Mouse (Mus musculus) c-Kit-positive CD71-positive TER-119-negative erythroid progenitor cells, embryonic 14.5 days (primary cell): ENCODE measurements around the gene Morn1.

Source experiments
- DNase-seq: peaks from one replicate; pipeline ENCODE4 v3.0.0-alpha.2; 2013; ENCODE audit warnings: low read depth

The Morn1 gene

DNA sequence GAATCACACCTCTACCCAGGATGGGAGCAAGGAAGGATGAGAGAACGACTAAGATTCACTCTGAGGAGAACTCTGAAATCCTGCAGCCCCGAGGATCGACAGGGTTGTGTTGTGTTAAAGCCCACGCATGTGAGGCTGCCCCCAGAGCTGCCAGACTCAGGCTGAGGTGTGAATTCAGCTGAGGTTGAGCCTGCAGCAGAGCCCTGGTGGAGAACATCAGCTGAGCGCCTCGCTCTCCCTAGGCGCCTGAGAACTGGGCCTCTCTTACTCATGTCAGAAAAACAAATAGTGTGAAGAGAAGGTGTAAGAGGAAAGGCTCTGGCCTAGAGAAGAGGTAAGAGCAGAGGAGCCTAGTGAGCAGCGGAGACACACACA, 72.2 kb downstream of the Morn1 start:
- DNase-seq = no peak

DNA sequence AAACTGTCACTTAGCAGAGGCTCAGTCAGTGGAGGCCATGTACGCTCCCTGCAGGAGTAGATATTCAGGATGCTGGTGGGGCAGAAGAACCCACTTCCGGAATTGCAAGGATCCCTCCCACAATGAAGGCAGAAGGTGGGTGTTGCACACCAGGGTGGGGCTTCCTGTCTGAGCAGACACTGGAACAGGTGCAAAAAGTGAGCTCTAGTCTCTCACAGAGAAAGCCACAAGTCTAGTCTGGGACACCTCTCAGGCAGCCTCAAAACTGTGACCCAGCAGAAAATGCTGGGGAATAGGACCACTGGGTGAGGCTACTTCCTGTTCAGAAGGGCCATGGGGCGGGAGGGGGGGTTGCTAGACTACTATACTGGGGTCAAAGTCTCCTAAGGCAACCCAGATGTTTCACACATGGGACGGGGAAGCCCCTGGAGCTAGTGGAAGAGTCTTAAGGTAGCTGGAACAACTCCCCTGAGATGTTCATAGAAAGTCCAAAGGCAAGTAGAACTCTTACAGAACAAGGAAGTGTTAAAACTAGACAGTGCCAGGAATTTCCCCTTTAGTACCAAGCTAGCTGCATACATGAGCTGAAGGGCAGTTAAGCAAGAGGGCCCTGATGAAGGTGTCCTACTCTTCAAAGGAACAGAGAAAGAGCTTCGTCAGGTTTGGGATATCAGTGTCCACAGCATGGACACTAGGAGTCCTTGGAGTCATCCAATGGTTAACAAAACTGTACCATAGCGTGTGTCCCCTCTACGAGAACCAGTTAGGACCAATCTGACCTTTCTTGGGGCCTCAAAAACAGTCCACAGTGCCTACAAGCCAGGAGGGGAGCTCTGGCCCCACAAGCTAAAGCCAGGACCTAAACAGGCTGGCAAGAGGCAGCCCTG, 76.3 kb downstream of the Morn1 start:
- DNase-seq = no peak

DNA sequence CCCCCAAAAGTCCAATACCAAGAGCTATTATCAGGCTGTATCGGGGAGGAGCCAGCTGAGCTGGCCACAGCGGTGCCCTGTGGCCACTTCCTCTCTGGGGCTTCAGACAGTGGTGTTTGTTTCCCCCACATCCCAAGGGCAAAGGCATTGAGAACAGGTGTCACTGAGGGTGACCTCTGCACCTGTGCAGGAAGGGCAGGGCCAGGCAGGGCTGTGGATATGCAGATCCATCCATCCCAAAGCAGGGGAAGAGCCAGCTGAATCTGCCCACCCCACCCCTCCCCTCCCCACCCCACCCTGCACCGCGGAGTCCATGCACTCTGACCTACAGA, 76.9 kb downstream of the Morn1 start:
- DNase-seq = no peak

DNA sequence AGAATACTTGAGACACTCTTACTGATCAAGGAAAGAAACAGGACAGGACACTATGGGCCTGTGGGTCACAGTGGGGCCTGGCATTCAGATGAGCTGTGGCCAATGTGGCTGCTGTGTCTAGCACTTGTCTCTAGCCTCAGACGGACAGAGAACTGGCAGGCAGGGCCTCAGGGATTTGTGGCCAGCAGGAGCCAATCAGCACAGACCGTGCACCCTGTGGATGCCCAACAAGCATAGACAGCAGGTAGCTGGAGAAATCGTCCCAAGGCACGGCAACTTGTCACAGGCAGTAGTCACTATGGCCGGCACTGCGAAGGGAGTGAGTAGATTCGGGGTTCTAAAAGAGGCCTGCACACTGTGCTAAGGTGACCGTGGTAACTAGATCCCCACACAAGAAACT, 77.3 kb downstream of the Morn1 start:
- no peak for DNase-seq

DNA sequence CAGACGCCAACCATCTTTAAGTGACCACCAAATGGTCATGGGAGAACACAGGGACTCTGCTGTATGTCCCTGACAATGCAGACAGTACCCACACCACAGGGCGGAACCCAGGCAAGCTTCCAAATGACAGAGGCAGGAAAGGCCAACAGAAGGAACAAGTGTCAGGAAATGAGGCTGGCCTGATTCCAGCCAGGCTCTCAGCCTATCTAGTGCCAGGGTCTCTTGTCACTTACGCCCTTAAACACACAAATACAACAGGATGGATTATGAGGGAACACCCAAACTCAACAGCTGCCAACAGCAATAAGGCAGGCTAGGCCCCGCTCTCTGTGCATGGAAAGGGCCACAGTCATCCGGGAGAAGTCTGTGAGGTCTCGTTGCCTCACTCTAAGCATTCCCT, 78.2 kb downstream of the Morn1 start:
- no peak for DNase-seq

DNA sequence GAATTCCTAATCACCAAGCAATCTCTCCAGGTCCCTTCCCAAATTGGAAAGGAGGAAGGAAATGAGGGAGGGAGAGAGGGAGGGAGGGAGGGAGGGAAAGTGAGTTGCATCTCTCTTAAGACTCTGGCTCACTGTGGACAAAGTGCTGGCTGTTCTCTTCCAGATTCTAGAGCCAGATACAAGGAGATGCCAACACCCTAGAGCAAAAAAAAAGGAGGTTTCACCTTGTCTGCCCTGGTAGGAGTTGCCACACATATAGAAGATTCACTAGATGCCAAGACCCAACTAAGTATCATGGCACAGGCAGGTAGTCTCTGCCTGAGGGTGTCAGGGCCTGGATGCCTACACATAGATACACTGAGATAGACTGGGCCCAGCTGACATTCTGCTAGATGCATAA, 79.5 kb downstream of the Morn1 start:
- no peak for DNase-seq

DNA sequence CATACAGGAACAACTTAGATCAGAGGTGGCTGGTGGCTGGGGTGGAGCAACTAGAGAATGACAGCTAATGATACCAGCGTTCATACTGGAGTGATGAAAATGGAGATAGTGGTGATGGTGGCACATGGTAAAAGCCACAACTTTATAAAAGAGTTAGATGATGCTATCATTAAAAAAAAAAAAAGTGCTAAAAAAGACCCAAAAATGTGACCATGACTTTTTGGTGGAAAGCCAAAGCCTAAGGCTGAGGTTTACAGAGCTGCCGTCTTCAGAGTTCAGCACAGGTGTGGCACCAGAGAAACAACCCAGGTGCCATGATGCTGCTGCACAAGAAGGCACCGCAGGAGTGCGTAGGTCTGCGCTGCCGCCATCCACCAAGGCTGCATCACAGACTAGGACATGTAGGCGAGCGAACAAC, 82.5 kb downstream of the Morn1 start:
- no peak for DNase-seq

DNA sequence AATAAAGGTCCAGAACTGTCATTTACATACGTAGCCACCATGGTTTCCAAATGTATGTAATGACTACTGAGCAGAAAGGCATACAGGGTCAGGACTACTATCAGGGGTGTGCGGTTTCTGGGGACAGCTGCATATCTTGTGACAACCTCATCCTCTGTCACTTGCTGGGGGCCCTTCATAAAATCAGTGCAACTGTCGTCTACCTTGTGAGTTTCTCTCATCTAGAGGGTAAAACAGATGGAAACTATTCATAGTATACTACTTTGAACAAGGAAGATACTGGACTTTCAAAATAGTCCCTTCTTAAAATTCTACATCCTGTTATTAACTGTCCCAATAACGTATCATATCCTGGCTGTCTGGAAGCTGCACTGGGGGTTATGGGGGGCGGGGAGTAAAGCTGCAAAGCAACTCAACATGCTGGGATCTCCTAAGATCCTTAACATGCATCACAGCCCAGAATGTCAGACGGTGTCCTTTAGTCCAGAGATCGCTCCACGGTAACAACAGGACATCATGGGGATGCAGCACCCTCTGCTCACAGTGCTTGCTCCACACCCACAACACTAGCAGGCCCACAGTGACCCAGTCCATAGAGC, 84.3 kb downstream of the Morn1 start:
- no peak for DNase-seq

DNA sequence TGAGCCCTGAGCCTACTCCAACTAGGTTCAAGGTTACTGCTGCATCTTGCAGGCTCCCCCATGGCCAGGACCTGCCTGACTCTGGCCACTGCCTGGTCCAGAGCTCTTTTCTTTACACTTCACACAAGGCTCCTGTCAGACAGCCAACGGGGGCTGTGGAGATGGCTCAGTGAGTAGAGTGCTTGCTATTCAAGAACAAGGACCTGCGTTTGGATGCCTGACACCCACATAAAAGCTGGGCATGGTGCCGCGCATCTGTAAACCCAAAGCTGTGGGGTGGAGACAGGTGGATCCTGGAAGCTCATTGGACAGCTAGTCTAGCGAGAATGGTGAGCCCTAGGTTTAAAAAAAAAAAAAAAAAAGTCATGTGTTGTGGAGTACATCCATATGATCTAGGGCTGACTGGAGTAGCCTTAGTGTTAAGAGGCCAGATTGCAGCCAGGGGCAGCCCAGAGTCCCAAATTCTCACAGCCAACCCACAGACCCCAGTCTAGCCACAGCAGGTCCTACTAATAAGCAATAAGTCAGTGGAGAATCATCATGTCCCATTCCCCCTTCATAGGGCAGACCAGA, 85.7 kb downstream of the Morn1 start:
- no peak for DNase-seq

DNA sequence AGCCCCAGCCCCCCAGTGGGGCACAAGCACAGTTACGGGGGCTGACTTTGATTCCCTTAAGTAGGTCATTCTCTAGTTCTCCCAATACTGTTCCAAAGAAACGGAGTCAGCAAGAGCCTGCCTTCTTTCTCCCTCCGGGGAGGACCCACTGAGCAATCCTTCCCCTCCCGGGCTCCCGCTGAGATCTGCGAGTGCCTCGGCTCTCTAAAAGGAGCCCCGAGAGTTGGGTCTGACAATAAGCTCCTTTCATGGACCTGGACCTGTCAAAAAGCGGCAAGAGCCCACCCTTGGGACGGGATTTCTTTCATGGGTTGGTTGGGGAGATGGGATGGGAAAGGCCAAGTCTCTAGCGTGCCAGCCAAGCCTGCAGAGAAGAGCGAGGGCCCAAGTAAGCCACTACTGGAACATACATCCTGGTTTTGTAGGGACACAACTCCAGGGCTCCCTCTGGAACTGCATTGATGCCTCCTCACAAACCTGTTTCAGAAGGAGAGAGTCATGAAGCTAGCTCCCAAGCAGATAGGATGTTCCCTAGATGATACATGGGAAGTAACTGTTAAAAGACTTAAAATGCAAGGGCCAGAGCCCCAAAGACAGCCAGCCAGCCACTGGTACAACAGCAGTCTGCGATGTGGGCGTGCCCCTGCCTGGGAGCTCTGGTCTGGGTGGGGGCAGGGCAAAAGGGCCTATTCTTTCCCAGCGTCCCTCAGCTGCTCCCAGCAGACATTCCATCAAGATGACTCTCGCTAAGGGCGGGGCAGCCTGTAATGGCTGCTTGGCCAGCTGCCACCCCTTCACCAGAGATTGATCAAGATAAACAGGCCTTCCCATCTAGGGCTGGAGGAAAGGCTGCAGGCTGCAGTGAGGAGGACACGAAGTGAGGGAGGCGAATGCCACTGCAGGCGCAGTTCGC, 86.8 kb downstream of the Morn1 start:
- peak; percentile 23 for DNase-seq

DNA sequence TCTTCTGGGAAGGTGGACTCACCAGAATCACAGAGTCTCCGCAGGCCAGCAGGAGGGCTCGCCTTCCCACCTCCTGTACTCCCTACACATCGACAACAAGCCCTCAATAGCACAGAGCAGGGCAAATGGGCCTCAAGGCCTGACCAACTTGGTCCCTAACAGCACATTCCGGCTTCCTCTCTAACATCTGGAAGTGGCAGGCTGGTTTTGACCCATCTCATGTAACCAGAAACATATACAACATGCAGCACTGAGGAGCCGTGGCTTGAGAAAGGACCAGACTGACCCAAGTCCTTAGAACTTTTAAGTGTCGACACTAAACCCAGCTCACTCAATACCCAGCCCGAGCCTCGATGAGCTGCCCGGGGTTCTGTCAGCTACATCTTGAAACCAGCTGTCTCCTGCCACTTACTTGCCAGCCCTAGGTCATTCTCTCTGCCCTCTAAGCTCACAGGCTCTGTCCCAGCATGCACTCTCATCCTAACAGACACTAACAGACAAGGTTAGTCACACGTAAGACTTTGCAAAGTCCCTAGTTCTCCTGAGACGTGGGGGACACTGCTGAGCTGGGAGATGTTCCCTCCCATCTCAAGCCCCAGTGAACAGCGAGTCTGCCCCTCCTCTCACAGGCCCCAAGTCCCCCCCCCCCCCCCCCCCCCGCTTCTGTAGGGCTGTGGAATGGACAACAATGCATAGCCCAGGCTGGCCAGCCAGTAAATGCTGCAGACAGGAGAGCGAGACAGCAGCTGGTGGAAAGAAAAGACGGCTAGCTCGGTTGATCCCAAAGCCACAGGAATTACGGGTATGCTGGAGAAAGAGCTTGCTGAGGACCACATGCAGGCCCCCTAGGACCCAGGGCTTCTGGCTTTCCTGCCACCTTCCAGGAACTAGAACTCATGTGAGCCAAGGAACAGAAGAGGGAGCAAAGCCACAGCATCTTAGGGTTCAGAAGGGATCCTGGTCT, 87.7 kb downstream of the Morn1 start:
- DNase-seq = no peak

DNA sequence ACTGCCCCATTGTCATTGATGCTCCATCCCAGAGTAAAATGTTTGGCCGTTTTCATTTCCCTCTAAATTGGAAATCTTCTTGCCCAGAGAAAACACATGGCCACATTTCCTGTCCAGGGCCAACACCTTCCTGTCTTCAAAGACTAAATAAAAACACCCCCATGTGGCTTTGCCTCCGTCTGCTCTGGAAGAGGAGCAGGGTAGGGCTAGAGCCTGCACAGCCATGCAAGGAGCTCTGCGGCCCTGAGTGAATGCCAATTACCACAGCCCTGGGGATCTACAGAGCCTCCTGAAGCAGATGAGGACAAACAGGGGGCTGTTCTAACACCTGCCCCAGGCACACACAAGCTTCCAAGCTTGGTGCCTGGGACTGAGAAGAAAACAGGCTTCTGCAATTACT, 89.8 kb downstream of the Morn1 start:
- no peak for DNase-seq

DNA sequence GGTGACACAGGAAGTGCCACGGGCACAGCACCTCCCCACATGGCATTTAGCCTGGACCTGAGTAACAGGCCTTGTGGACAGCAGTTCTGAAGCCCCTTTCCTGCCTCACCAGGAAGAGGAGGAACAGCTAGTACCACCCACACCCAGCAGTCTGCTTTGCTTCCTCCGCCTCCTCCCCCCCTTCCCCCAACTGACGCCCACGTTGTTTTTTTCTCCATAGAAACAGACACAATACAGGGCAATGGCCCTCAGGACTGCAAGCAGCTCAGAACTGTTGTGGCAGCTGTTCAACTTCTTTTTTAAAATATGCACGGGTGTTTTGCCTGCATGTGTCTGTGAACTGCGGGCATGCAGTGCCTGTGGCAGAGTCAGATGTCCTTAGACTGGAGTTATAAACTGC, 91.9 kb downstream of the Morn1 start:
- DNase-seq = no peak

DNA sequence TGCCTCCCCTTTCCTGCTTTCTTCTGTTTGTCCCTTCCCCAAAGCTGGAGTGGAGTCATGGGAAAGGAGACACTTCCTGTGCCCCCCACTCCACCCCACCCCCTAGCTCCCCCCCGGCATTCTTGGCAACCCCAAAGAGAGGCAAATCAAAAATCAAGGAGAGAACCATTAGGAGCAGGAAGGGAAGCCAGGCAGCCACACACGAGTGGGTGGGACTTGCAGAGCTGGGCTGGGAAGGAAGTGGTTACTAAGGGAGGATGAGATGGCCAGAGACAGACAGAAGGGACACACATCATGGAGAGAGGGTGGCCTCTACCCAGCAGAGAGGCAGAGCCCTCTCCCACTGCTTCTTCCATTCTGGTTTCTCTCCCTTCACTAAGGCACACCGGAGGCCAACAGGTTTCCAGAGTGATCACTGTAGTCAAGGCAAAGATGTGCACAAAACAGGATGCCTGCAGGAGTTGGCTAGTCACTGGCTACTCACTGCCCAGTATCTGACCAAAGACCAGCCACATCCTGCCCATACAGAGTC, 92.7 kb downstream of the Morn1 start:
- no peak for DNase-seq

DNA sequence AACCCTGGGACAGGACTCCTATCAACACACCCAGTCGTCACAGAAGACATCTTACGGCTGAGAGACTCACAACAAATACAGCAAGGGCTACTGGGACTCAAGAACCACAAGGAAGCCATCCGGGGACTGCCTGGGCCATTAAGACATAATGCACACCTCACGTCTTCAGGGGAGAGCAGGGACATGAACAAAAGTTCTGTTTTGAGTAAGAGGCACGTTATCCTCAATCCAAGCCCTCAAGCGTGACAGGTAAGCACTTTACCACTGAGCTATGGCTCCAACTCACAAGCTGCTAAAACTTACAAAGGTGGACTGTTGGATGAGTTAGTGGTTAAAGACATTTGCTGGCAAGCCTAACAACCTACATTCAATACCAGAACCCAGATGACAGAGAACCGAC, 96.8 kb downstream of the Morn1 start:
- DNase-seq = no peak

DNA sequence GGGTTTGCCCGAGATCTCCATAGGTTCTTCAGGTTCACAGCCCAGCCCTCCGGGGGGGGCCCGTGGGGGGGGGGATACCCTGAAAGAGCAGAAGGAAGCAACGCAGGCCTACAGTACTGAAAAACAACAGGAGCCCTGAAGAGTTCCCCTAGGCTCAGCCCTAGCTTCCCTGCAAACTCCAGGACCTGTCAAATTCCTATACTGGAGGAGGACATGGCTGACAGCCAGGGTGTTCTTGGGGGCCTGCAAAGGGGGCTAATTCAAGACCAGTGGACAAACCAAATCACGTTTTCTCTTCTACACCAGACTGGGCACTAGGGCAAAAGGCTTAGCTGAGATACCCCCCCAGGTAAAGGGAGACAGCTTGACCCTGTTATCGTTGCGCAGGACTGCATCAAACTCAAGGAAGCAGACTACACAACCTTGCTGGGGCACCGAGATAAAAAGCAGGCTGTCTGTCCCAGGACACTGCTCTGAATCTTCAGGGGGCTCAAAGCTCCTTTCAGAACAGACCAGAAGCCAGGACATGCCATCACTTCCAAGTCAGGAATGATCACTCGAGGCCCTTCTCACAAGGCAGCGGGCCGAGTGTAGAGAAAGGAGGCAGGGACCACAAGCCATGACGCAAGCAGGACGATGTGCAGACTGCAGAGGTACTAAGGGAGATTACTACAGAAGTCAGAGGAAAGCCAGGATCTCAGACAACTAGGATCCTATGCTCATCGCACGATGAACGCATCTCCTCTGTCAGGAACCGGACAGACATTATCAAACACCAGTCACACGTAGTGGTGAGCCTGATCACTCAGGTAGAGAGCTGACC, 98.1 kb downstream of the Morn1 start:
- DNase-seq = no peak

DNA sequence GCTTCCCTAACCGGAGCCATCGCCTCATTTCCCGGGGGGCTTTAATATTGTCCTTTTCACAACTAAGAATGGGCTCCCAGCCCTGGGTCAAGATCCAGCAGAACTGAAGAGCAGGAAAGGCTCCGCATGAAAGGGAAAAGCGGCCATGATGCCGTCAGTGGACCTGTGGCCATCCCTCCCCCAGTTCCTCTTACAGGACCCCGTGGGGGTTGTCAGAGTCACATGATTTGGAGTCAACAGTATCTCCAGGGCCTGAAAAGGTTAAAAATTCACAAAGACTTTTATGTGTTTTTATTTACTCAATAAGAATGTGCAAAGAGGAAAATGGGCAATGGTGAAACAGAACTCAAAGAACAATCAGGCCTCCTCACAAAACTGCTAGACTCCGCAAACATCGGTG, 99.5 kb downstream of the Morn1 start:
- DNase-seq = no peak

DNA sequence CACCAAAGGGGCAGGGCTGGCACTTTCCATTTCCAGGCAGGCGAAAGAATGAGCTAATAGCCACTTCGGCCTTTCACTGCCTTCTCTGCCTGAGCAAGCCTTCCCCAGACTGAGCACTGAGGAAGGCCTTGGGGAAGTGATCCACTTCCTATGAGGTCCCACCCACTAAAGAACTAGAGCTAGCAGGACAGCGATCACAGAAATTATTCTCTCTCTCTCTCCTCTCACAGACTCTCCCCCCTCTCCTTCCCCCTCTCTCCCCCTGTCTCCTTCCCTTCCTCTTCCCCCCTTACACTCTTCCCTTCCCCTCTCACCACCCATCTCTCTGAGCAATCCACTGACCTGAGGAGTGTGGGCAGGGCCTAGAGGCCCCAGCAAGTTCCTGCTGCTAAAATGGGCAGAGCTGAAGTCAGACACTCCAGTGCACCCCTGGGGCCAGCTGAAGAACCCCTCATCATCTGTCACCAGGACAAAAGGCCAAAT, 100.9 kb downstream of the Morn1 start:
- no peak for DNase-seq

DNA sequence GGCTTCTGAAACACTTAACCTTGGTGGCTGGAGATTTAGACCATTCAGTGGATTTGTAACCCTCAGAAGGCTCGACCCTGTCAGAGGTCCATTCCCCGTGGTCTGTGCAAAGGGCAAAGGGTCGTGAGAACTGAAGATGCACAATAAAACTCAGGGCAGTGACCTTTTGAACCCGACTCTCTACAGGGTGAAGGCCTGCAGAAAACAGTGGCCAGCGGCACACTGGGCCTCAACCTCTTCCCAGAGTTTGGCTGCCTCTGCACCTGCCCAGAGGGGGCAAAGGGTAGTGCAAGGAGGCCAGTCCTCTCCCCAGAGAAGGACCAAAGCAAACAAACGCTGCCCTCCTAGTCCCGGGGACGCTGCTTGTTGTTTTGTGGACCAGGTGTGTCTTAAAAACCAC, 102.0 kb downstream of the Morn1 start:
- no peak for DNase-seq

DNA sequence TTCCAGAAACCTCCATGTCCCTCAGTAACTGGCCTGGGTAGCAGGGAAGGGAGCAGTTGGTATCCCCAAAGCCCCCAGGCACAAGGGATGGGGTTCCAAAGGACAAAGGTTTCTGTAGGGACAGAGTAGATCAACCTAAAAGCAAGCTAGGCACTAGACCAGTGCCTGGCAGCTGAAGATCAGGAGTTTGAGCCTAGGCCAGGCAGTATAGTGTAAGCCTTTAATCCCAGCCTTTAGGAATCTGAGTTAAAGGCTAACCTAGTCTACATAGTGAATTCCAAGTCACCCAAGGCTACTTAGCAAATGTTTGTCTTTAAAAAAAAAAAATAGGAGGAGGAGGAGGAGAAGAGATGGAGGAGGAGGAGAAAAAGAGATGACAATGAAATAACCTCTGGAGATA, 102.4 kb downstream of the Morn1 start:
- DNase-seq = no peak
